Mouse (Mus musculus) liver, embryonic 16.5 days (tissue): Measurements from ENCODE around the gene Khdrbs2. TPM values are rescaled to one million over a fixed set of nuclear protein-coding genes. Genes with fewer than 3 reads are reported as not detected.
"Not testable (repeated sequence)": the region's sequence is repeated elsewhere in the genome, so short reads cannot be mapped to it uniquely, and the experiment has no call there.

ENCODE experiments used
- ATAC-seq: fragments of 200-750 bp; cut with Nextera tagmentation; 2 replicates; pipeline ENCODE4 v1.8.0; 2017; ENCODE audit warnings: low read depth, mild to moderate bottlenecking, moderate number of reproducible peaks, moderate library complexity
- H3K27ac ChIP-seq: fragments of 300-500 bp; sonication (generic); 2 replicates; pipeline ENCODE4 v1.5.1; 2014; ENCODE audit warnings: mild to moderate bottlenecking, low read length
- H3K27me3 ChIP-seq: fragments of 300-500 bp; sonication (generic); 2 replicates; pipeline ENCODE4 v1.6.1; 2014; ENCODE audit warnings: low read depth, low read length, mixed read lengths; ENCODE audit not compliant: control insufficient read depth, insufficient read depth
- H3K36me3 ChIP-seq: fragments of 300-500 bp; sonication (generic); 2 replicates; pipeline ENCODE4 v1.6.1; 2014; ENCODE audit warnings: mild to moderate bottlenecking; ENCODE audit not compliant: control insufficient read depth, insufficient read depth
- H3K4me1 ChIP-seq: fragments of 300-500 bp; sonication (generic); 2 replicates; pipeline ENCODE4 v1.6.1; 2014; ENCODE audit warnings: low read depth, low read length, mixed read lengths; ENCODE audit not compliant: control insufficient read depth
- H3K4me2 ChIP-seq: fragments of 300-500 bp; sonication (generic); 2 replicates; pipeline ENCODE4 v1.6.1; 2014; ENCODE audit warnings: low read depth, low read length, mixed read lengths
- H3K4me3 ChIP-seq: fragments of 300-500 bp; sonication (generic); 2 replicates; pipeline ENCODE4 v1.5.1; 2014; ENCODE audit warnings: low read depth, mild to moderate bottlenecking, low read length
- H3K9ac ChIP-seq: fragments of 300-500 bp; sonication (generic); 2 replicates; pipeline ENCODE4 v1.6.1; 2014; ENCODE audit warnings: low read depth, low read length
- H3K9me3 ChIP-seq: fragments of 300-500 bp; sonication (generic); replicated peaks from 2 replicates; pipeline ENCODE4 v1.6.1; 2016; ENCODE audit warnings: low read length; ENCODE audit not compliant: control insufficient read depth
- WGBS: fragments of 180-500 bp; shearing (Covaris S2); extraction: QIAGEN DNeasy Blood & Tissue Kit; methylation state at CpG from one replicate; pipeline ENCODE4 v1.1.7; 2014; ENCODE audit not compliant: insufficient replicate concordance; 5-methylcytosine and 5-hydroxymethylcytosine counted together
- polyA plus RNA-seq: library from polyadenylated mRNA; unstranded; fragments of >200 nt; fragmentation: Nextera tagmentation; extraction: Ambion mirVana; gene quantifications from 2 replicates; pipeline ENCODE4 v1.2.1, GENCODE M21; 2015

The Khdrbs2 gene
- polyA plus RNA-seq, 1 experiment from 2014 or later, result 0.14 TPM

DNA sequence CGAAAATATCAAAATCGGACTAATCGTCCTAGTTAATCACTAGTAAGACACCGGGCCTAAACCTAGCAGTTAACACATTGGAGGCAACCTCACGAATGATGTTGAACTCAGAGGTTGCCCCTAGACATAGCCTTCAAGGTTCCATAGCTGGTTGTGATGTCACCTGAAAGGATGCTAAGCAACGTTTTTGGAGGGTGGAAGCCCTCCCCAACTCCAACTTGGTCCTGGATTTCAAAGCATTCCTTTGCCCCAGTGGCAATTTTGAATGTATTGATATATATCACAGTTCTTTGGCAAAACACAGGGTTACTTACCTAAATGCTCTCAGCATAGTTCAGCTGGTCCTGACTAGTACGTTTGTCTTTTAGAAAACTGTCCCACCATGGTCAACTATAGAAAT, 374.7 kb downstream of the Khdrbs2 start, which contains the start of gene Gm5415:
TSS of gene Gm5415 (minus strand) at position 101 of the 400 bp plus-strand sequence.
- H3K27me3 ChIP-seq, H3K9me3 ChIP-seq, H3K4me2 ChIP-seq, H3K9ac ChIP-seq, H3K27ac ChIP-seq, H3K4me1 ChIP-seq, ATAC-seq, H3K36me3 ChIP-seq, H3K4me3 ChIP-seq: not testable (repeated sequence)
- WGBS, result 39% methylated on average over 2 of the region's 7 CpGs

DNA sequence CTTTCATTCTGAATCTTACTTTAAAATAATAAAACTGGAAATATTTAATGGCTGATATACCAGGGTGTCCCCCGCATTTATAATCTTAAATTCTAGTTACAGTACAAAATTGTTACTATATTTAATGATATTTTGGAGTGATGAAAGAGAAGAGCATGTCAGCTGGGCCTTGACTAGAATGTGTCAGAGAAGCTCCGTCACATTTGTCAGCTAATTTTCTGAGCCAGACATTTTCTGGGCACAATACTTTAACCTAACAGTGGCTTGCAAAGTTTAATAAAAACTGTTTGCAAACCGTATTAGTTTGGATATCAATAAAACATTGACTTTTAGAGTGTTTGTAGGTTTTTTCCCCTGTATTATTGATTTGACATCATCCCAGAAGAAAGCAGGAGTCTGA, 380.9 kb downstream of the Khdrbs2 start:
- no peaks in the 10 kb centered on the region for H3K9me3 ChIP-seq
- no peak for ATAC-seq
- H3K4me3 ChIP-seq, result no peak overlapping the region
- H3K4me1 ChIP-seq, result no peaks in the 10 kb centered on the region
- no peaks in the 10 kb centered on the region for H3K27me3 ChIP-seq
- no peaks in the 10 kb centered on the region for H3K36me3 ChIP-seq
- H3K9ac ChIP-seq, result no peak overlapping the region
- no peak overlapping the region for H3K4me2 ChIP-seq
- 71% methylated on average over 3 of the region's 3 CpGs for WGBS
- H3K27ac ChIP-seq, result no peak overlapping the region

DNA sequence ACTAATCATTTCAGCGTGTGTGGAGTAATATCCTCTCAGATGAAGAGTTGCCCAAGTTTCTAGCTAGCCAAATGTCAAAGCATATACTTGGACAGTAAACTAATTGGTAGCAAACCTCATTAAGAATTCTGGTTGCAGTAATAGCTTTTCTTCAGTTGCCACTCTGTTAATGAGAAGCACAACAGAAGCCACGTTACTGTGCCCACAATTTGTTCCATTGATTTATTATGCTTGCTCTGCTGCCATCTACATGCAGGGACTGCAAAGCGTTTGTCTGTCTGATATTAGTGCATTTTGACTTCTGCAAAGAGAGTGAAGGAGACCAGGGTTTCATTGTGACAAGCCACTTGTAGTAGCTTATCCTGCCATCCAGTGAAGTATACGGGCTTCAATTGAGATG, 381.4 kb downstream of the Khdrbs2 start:
- Histone ChIP-seq H3K9me3 (no peaks in the 10 kb centered on the region), H3K9ac (no peak overlapping the region), H3K4me3 (no peak overlapping the region), H3K27me3 (no peaks in the 10 kb centered on the region), H3K36me3 (no peaks in the 10 kb centered on the region), H3K4me2 (no peak overlapping the region), H3K4me1 (no peaks in the 10 kb centered on the region), H3K27ac (no peak overlapping the region)
- no peak for ATAC-seq
- 47% methylated on average over 4 of the region's 4 CpGs for WGBS

DNA sequence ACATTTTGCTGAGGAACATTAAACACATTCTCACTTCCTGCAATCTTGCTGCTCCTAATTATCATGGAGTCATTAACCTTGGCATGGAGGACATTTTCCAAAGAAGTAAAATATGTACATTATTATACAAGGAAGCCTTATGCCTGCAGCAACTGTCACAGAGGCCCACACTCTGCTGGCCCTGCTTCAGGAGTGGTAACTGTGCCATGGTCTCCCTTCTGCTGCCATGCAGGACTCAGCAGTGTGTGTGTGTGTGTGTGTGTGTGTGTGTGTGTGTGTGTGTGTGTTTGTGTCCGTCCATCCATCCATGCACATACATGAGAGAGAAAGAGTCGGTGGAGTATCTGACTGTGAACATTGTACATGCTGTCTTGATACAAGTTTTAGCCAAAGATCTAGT, 396.4 kb downstream of the Khdrbs2 start:
- Histone ChIP-seq H3K9ac (no peak overlapping the region), H3K4me2 (no peak overlapping the region), H3K27ac (no peak overlapping the region), H3K4me1 (no peaks in the 10 kb centered on the region), H3K4me3 (no peak overlapping the region), H3K9me3 (no peaks in the 10 kb centered on the region), H3K36me3 (no peaks in the 10 kb centered on the region), H3K27me3 (no peaks in the 10 kb centered on the region)
- no peak for ATAC-seq
- WGBS, result 59% methylated on average over 2 of the region's 2 CpGs

DNA sequence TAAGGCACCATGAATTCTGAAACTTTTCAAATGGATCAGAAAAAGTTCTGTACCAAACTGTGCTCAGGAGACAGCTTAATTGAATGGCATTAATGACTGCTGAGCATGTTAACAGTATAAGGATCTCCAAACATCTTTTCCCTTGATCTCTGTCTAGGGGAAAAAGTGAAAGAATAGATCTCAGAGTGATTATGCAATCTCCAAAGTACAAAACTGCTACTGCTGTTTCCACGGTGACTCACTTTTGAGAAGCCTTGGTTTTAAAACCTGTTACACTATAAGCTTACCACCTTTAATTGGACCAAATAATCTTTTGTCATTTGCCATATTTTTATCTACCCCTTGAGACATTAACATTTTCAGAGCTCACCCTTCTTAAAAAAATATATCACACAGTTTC, 453.5 kb downstream of the Khdrbs2 start:
- H3K27me3 ChIP-seq, result no peaks in the 10 kb centered on the region
- no peak overlapping the region for H3K4me2 ChIP-seq
- H3K4me3 ChIP-seq, result no peak overlapping the region
- H3K9ac ChIP-seq, result no peak overlapping the region
- H3K9me3 ChIP-seq, result no peaks in the 10 kb centered on the region
- WGBS, result 57% methylated on average over 1 of the region's 1 CpGs
- no peaks in the 10 kb centered on the region for H3K36me3 ChIP-seq
- no peak for ATAC-seq
- H3K4me1 ChIP-seq, result no peaks in the 10 kb centered on the region
- no peak overlapping the region for H3K27ac ChIP-seq

DNA sequence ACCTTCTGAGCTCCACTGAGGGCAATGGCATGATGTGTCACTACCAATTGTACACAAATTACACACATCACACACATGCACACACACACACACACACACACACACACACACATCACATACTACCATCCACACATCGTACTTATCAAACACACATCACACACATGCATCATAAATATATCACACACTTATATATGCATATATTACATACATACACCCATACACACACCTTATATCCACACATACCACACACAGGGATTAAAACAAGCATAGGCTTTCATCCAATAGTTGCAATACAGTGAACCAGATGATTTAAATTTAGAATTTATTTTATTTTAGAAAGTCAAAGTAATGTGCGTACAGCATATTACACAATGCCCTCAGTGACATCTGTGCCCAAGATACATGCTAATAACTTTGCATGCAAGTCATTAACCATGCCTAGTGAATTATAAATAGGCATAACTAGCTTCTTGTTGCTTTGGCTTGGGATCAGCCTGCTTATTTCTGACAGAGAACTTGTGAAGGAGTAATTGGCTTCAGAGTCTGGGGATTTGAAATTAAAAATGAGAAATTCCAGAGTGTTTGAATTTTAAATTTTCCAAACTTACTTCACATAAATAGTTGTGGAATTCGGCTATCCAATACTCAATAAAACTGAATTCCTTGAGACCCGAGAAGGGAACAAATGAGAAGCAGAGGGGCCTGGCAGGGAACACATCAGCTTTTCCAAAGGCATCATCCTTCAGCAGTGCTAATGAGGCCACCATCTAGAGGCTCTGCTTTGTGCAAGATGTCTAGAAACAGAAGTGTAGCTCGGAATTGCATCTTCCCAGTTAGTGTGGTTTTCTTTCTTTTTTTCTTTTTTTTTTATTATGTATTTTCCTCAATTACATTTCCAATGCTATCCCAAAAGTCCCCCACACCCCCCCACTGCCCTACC, 460.2 kb downstream of the Khdrbs2 start:
- Histone ChIP-seq H3K9ac (no peak overlapping the region), H3K9me3 (no peaks in the 10 kb centered on the region), H3K4me1 (no peaks in the 10 kb centered on the region), H3K27ac (no peak overlapping the region), H3K27me3 (no peaks in the 10 kb centered on the region), H3K4me3 (no peak overlapping the region), H3K36me3 (no peaks in the 10 kb centered on the region), H3K4me2 (no peak overlapping the region)
- 59% methylated on average over 5 of the region's 5 CpGs for WGBS
- no peak for ATAC-seq

DNA sequence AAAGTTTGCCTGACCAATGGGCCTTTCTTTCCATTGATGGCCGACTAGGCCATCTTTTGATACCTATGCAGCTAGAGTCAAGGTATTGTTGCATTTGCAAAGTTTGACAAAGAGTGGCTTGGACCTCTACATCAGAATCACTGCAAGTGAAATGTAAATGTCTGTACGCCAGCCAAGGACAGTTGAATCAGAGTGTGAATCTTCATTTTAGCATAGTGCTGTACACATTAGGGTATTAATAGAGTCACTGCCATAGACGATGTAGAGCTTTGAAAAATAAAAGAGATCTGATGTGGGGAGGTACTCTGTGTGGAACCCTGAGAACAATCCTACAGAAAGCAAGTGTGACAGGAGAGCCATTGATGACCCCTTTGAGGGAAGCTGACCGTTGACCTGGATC, 460.9 kb downstream of the Khdrbs2 start:
- no peak for ATAC-seq
- Histone ChIP-seq H3K9ac (no peak overlapping the region), H3K4me3 (no peak overlapping the region), H3K4me2 (no peak overlapping the region), H3K36me3 (no peaks in the 10 kb centered on the region), H3K9me3 (no peaks in the 10 kb centered on the region), H3K4me1 (no peaks in the 10 kb centered on the region), H3K27ac (no peak overlapping the region), H3K27me3 (no peaks in the 10 kb centered on the region)
- 60% methylated on average over 4 of the region's 4 CpGs for WGBS

DNA sequence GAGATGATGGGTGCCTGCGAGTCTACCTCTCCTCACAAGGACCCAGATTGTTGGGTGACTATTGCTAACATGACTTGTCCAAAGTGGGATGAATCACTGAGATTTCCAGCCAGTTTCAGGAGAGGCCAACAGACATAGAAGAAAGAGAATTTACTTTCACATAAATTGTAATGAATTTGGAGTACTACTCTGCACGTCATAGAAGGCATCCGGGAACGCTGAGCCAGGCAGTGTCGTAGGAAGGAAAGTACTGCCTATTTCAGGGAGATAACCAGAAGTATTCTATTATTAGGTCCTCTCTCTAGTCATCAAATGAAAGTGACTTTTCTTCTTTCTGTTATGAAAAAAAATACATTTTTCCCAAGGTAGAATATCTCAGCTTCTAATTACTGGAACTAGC, 466.6 kb downstream of the Khdrbs2 start:
- no peak overlapping the region for H3K4me3 ChIP-seq
- H3K4me1 ChIP-seq, result no peaks in the 10 kb centered on the region
- no peak for ATAC-seq
- WGBS, result 78% methylated on average over 5 of the region's 5 CpGs
- no peak overlapping the region for H3K9ac ChIP-seq
- no peak overlapping the region for H3K27ac ChIP-seq
- no peak overlapping the region for H3K4me2 ChIP-seq
- no peaks in the 10 kb centered on the region for H3K36me3 ChIP-seq
- H3K9me3 ChIP-seq, result no peaks in the 10 kb centered on the region
- H3K27me3 ChIP-seq, result no peaks in the 10 kb centered on the region

DNA sequence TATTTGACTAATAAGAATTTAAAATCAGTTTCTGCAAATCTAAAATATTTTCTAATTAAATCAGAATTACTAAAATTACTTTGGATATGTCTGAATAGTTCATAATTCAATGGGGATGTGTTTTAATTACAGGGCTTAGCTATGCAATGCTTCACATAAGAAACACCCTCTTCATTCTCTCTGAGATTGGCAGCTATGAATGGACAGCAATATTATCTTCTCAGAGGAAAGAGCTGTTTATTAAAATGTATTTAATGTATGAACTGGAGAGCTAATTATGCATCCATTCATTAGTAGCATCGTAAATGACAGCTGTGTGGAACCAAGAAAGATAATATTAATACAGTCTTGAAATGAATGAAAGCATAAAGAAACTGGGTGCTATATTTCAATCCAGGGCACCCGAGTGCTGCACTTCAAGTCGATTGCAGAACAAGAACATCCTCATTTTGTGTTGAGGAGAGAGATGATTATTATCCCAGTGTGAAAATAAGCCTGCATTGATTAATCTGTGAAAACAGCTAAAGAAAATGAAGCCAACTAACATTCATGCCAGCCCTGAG, 477.2 kb downstream of the Khdrbs2 start:
- Histone ChIP-seq H3K9ac (no peak overlapping the region), H3K4me3 (no peak overlapping the region), H3K36me3 (no peaks in the 10 kb centered on the region), H3K9me3 (no peaks in the 10 kb centered on the region), H3K4me1 (no peaks in the 10 kb centered on the region), H3K27me3 (no peaks in the 10 kb centered on the region), H3K27ac (no peak overlapping the region), H3K4me2 (no peak overlapping the region)
- no peak for ATAC-seq
- WGBS, result 47% methylated on average over 3 of the region's 3 CpGs
